17 mouse cellular contexts compared by ENCODE assay signal in the genomic region with DNA sequence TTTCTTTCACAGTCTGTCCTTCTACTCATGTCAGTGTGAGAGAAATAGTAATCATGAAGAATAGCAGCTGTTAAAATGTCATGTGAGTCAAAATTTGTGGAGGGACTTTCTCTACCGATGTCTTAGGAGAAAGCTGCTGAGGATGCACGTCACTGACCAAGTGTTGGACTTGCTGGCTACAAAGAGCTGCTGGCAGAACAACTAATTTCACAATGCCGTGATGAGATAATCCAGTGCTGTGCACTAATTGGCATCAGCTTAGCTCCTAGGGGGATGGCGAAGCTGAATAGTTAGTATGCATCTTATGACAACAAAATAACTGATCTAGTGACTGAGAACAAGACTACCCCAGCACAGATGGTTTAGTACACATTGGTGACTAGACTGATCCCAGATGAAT. TPM values are rescaled to one million over a fixed set of nuclear protein-coding genes. Genes with fewer than 3 reads are reported as not detected.
DNase-seq lines count a peak whose midpoint lies in the region; ATAC-seq and TF ChIP-seq lines count a peak whose summit lies in the region.
"Had no signal": no experiment of that assay in that cellular context is flagged by ENCODE, and none has a peak within 500 bp of the region (broad histone marks: within the 10 kb centered on the region; RNA-seq: fewer than 3 reads in every experiment).

No protein-coding gene starts in this region.

- no peaks in the 10 kb centered on the region for H3K9me3 ChIP-seq in midbrain, postnatal 0 days (ENCODE audit: low read length)
- H3K9me3 ChIP-seq in midbrain, embryonic 15.5 days, result no peaks in the 10 kb centered on the region
- H3K9me3 ChIP-seq in limb, embryonic 10.5 days (replicated peaks), result no peaks in the 10 kb centered on the region
- H3K9me3 ChIP-seq: embryonic facial prominence, embryonic 10.5 days; hindbrain, embryonic 13.5 days had no signal

- 25% methylated on average over 4 of the region's 4 CpGs for WGBS in midbrain, postnatal 0 days
- WGBS in midbrain, embryonic 15.5 days, result 23% methylated on average over 4 of the region's 4 CpGs
- WGBS in limb, embryonic 10.5 days, result 69% methylated on average over 4 of the region's 4 CpGs

- peak overlapping the region; percentile 69 for H3K27ac ChIP-seq in gastrocnemius, adult 2 months
- no peak overlapping the region for H3K27ac ChIP-seq in midbrain, postnatal 0 days (ENCODE audit: low read depth, low read length)
- H3K27ac ChIP-seq in midbrain, embryonic 15.5 days, result no peak overlapping the region
- no peak overlapping the region for H3K27ac ChIP-seq in limb, embryonic 10.5 days
- H3K27ac ChIP-seq: embryonic facial prominence, embryonic 10.5 days; hindbrain, embryonic 13.5 days; kidney, postnatal 0 days; liver, embryonic 14.5 days had no signal

- peak; percentile 53 for DNase-seq in gastrocnemius, adult 2 months
- DNase-seq in gastrocnemius, postnatal 4 days (ENCODE audit: low spot score in 2 of 2), result no peak
- peak; percentile 11 for DNase-seq in midbrain, postnatal 0 days (ENCODE audit: low spot score)
- DNase-seq in heart, postnatal 10 days, result peak; percentile 57 to 61
- DNase-seq in frontal cortex, postnatal 10 days (ENCODE audit: low spot score in 2 of 2), result no peak
- no peak for DNase-seq in limb, embryonic 10.5 days (ENCODE audit: low spot score)
- no peak for DNase-seq in cerebellum, postnatal 36 days
- DNase-seq: B cell, adult 2 months; cerebellum, adult 11 months had no signal

- no peak overlapping the region for H3K4me3 ChIP-seq in gastrocnemius, adult 2 months
- no peak overlapping the region for H3K4me3 ChIP-seq in midbrain, postnatal 0 days (ENCODE audit: low read depth, low read length)
- no peak overlapping the region for H3K4me3 ChIP-seq in midbrain, embryonic 15.5 days
- no peak overlapping the region for H3K4me3 ChIP-seq in limb, embryonic 10.5 days
- H3K4me3 ChIP-seq: embryonic facial prominence, embryonic 10.5 days; hindbrain, embryonic 13.5 days had no signal

- H3K4me1 ChIP-seq in midbrain, postnatal 0 days (ENCODE audit: insufficient read depth, low read length), result no peaks in the 10 kb centered on the region
- no peaks in the 10 kb centered on the region for H3K4me1 ChIP-seq in midbrain, embryonic 15.5 days
- H3K4me1 ChIP-seq in limb, embryonic 10.5 days, result no peaks in the 10 kb centered on the region
- H3K4me1 ChIP-seq: embryonic facial prominence, embryonic 10.5 days; hindbrain, embryonic 13.5 days had no signal

- no peaks in the 10 kb centered on the region for H3K27me3 ChIP-seq in midbrain, postnatal 0 days (ENCODE audit: insufficient read depth, low read length)
- no peaks in the 10 kb centered on the region for H3K27me3 ChIP-seq in midbrain, embryonic 15.5 days (replicated peaks)
- H3K27me3 ChIP-seq in limb, embryonic 10.5 days (ENCODE audit: low read depth, poor library complexity, severe bottlenecking), result no peaks in the 10 kb centered on the region
- H3K27me3 ChIP-seq: hindbrain, embryonic 13.5 days had no signal

- ATAC-seq in midbrain, postnatal 0 days (ENCODE audit: low FRiP score), result no peak
- ATAC-seq in midbrain, embryonic 15.5 days (replicated peaks), result no peak

- no peaks in the 10 kb centered on the region for H3K36me3 ChIP-seq in midbrain, postnatal 0 days (ENCODE audit: insufficient read depth, low read length)
- no peaks in the 10 kb centered on the region for H3K36me3 ChIP-seq in midbrain, embryonic 15.5 days (replicated peaks)
- no peaks in the 10 kb centered on the region for H3K36me3 ChIP-seq in limb, embryonic 10.5 days
- H3K36me3 ChIP-seq: embryonic facial prominence, embryonic 10.5 days; hindbrain, embryonic 13.5 days had no signal

- no peak overlapping the region for H3K9ac ChIP-seq in midbrain, postnatal 0 days (replicated peaks; ENCODE audit: low read length, poor library complexity, severe bottlenecking)
- no peak overlapping the region for H3K9ac ChIP-seq in midbrain, embryonic 15.5 days
- H3K9ac ChIP-seq: hindbrain, embryonic 13.5 days; liver, embryonic 14.5 days had no signal

- H3K4me2 ChIP-seq in midbrain, postnatal 0 days (ENCODE audit: low read depth, low read length, poor library complexity, severe bottlenecking), result no peak overlapping the region
- H3K4me2 ChIP-seq in midbrain, embryonic 15.5 days, result no peak overlapping the region
- H3K4me2 ChIP-seq: hindbrain, embryonic 13.5 days; midbrain, embryonic 11.5 days had no signal

- TF ChIP-seq CTCF in gastrocnemius, adult 2 months (IDR thresholded peaks at IDR 0.05), result no peak
- TF ChIP-seq CTCF in midbrain, postnatal 0 days (IDR thresholded peaks at IDR 0.05), result no peak

- intact Hi-C loops in gastrocnemius, adult 2 months (cut with DNase I), result no loop called here
- intact Hi-C loops in heart, postnatal 10 days (cut with DNase I), result no loop called here

RNA-seq across cellular contexts. Expression of a gene that starts 34.9 kb away (rescaled TPM):
- total RNA-seq in gastrocnemius, adult 2 months (2021), result under 1 TPM; 0.69 to 0.95 TPM
- 1 to 10 TPM; 1.2 to 1.5 TPM for total RNA-seq in gastrocnemius, postnatal 4 days (2021)
- not detected in 2 replicates for total RNA-seq in midbrain, postnatal 0 days (2014; rRNA removed)
- polyA plus RNA-seq in midbrain, postnatal 0 days (2015; fragmentation: Nextera tagmentation; extraction: Ambion mirVana), result not detected in 2 replicates
- not detected in 2 replicates for polyA plus RNA-seq in midbrain, embryonic 15.5 days (2015; fragmentation: Nextera tagmentation; extraction: Ambion mirVana)
- total RNA-seq in heart, postnatal 10 days (2021), result 1 to 10 TPM; 1.0 to 1.1 TPM
- polyA plus RNA-seq in limb, embryonic 10.5 days (2016; fragmentation: Nextera tagmentation; extraction: Ambion mirVana), result not detected in 2 replicates
- total RNA-seq: neutrophil, adult 5-6 weeks had no signal
- polyA plus RNA-seq: embryonic facial prominence, embryonic 10.5 days; frontal cortex, adult 2 months; hindbrain, embryonic 13.5 days; kidney, postnatal 0 days; liver, embryonic 14.5 days; midbrain, embryonic 11.5 days had no signal

RNA-seq across cellular contexts. Expression of a gene that starts 40.7 kb away (rescaled TPM):
- under 1 TPM; 0.69 to 0.95 TPM for total RNA-seq in gastrocnemius, adult 2 months (2021)
- total RNA-seq in gastrocnemius, postnatal 4 days (2021), result 1 to 10 TPM; 1.2 to 1.5 TPM
- total RNA-seq in midbrain, postnatal 0 days (2014; rRNA removed), result not detected in 2 replicates
- not detected in 2 replicates for polyA plus RNA-seq in midbrain, postnatal 0 days (2015; fragmentation: Nextera tagmentation; extraction: Ambion mirVana)
- polyA plus RNA-seq in midbrain, embryonic 15.5 days (2015; fragmentation: Nextera tagmentation; extraction: Ambion mirVana), result not detected in 2 replicates
- total RNA-seq in heart, postnatal 10 days (2021), result 1 to 10 TPM; 1.0 to 1.1 TPM
- not detected in 2 replicates for polyA plus RNA-seq in limb, embryonic 10.5 days (2016; fragmentation: Nextera tagmentation; extraction: Ambion mirVana)
- total RNA-seq: neutrophil, adult 5-6 weeks had no signal
- polyA plus RNA-seq: embryonic facial prominence, embryonic 10.5 days; frontal cortex, adult 2 months; hindbrain, embryonic 13.5 days; kidney, postnatal 0 days; liver, embryonic 14.5 days; midbrain, embryonic 11.5 days had no signal

RNA-seq across cellular contexts. Expression of a gene that starts 46.5 kb away (rescaled TPM):
- under 1 TPM; 0.69 to 0.95 TPM for total RNA-seq in gastrocnemius, adult 2 months (2021)
- total RNA-seq in gastrocnemius, postnatal 4 days (2021), result 1 to 10 TPM; 1.2 to 1.5 TPM
- not detected in 2 replicates for total RNA-seq in midbrain, postnatal 0 days (2014; rRNA removed)
- polyA plus RNA-seq in midbrain, postnatal 0 days (2015; fragmentation: Nextera tagmentation; extraction: Ambion mirVana), result not detected in 2 replicates
- polyA plus RNA-seq in midbrain, embryonic 15.5 days (2015; fragmentation: Nextera tagmentation; extraction: Ambion mirVana), result not detected in 2 replicates
- total RNA-seq in heart, postnatal 10 days (2021), result 1 to 10 TPM; 1.0 to 1.1 TPM
- not detected in 2 replicates for polyA plus RNA-seq in limb, embryonic 10.5 days (2016; fragmentation: Nextera tagmentation; extraction: Ambion mirVana)
- total RNA-seq: neutrophil, adult 5-6 weeks had no signal
- polyA plus RNA-seq: embryonic facial prominence, embryonic 10.5 days; frontal cortex, adult 2 months; hindbrain, embryonic 13.5 days; kidney, postnatal 0 days; liver, embryonic 14.5 days; midbrain, embryonic 11.5 days had no signal

RNA-seq across cellular contexts. Expression of a gene that starts 52.3 kb away (rescaled TPM):
- total RNA-seq in gastrocnemius, adult 2 months (2021), result under 1 TPM; 0.69 to 0.95 TPM
- 1 to 10 TPM; 1.2 to 1.5 TPM for total RNA-seq in gastrocnemius, postnatal 4 days (2021)
- not detected in 2 replicates for total RNA-seq in midbrain, postnatal 0 days (2014; rRNA removed)
- polyA plus RNA-seq in midbrain, postnatal 0 days (2015; fragmentation: Nextera tagmentation; extraction: Ambion mirVana), result not detected in 2 replicates
- not detected in 2 replicates for polyA plus RNA-seq in midbrain, embryonic 15.5 days (2015; fragmentation: Nextera tagmentation; extraction: Ambion mirVana)
- 1 to 10 TPM; 1.0 to 1.1 TPM for total RNA-seq in heart, postnatal 10 days (2021)
- polyA plus RNA-seq in limb, embryonic 10.5 days (2016; fragmentation: Nextera tagmentation; extraction: Ambion mirVana), result not detected in 2 replicates
- total RNA-seq: neutrophil, adult 5-6 weeks had no signal
- polyA plus RNA-seq: embryonic facial prominence, embryonic 10.5 days; frontal cortex, adult 2 months; hindbrain, embryonic 13.5 days; kidney, postnatal 0 days; liver, embryonic 14.5 days; midbrain, embryonic 11.5 days had no signal

RNA-seq across cellular contexts. Expression of a gene that starts 58.1 kb away (rescaled TPM):
- under 1 TPM in 1 of 2 experiments, not detected in 1; 0.69 TPM for total RNA-seq in gastrocnemius, adult 2 months (2021)
- not detected for total RNA-seq in gastrocnemius, postnatal 4 days (2021)
- not detected in 2 replicates for total RNA-seq in midbrain, postnatal 0 days (2014; rRNA removed)
- polyA plus RNA-seq in midbrain, postnatal 0 days (2015; fragmentation: Nextera tagmentation; extraction: Ambion mirVana), result not detected in 2 replicates
- polyA plus RNA-seq in midbrain, embryonic 15.5 days (2015; fragmentation: Nextera tagmentation; extraction: Ambion mirVana), result not detected in 2 replicates
- total RNA-seq in heart, postnatal 10 days (2021), result 1 to 10 TPM in 1 of 2 experiments, not detected in 1; 1.1 TPM
- polyA plus RNA-seq in limb, embryonic 10.5 days (2016; fragmentation: Nextera tagmentation; extraction: Ambion mirVana), result not detected in 2 replicates
- total RNA-seq: neutrophil, adult 5-6 weeks had no signal
- polyA plus RNA-seq: embryonic facial prominence, embryonic 10.5 days; frontal cortex, adult 2 months; hindbrain, embryonic 13.5 days; kidney, postnatal 0 days; liver, embryonic 14.5 days; midbrain, embryonic 11.5 days had no signal

Comparison
In these comparisons a context has a peak if more than half of its experiments do, and no peak if none do; other contexts are left out.
1. DNase-seq: peak in gastrocnemius, adult 2 months (single experiment), midbrain, postnatal 0 days (single experiment) and heart, postnatal 10 days (2 of 2); none in gastrocnemius, postnatal 4 days (0 of 2), frontal cortex, postnatal 10 days (0 of 2), limb, embryonic 10.5 days (single experiment) and cerebellum, postnatal 36 days (0 of 2).